Mouse (Mus musculus): ENCODE measurements around the gene Adora1.

DNA sequence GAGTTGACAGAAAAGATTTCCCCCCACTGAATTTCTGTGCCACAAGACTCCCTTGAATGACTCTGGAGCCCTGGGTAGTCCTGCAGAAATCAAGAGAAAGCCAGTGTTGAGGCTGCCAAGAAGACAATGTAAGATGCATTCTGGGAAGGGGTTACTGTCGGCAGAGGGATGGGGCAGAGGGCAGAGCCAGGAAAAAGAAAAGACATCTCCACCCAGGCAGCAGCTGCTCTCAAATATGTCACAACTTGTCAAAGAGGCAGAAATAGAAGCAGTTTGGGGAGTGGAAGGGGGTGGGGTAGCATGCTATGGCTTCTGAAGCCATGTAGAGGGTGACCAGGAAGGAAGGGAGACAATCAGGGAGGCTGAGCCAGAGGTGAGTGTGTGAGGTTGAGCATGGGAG is 47.9 kb upstream of the Adora1 start:
- TF ChIP-seq CTCF (IDR thresholded peaks at IDR 0.05; ENCODE audit: low read depth, low read length) (no peak), POLR2A (IDR thresholded peaks at IDR 0.05; ENCODE audit: borderline replicate concordance, low read depth, low read length) (no peak)

All from bone marrow macrophage, adult 2 months (primary cell).